In genomic region chr17:44455681-44456600, GRCm38 (mm10) we compare ENCODE assay signal across 9 mouse cellular contexts.
A peak's percentile ranks its signal among the peaks of the same experiment; 100 is the strongest.
DNase-seq lines count a peak whose midpoint lies in the region; ATAC-seq lines count a peak whose summit lies in the region.
"Had no signal": no experiment of that assay in that cellular context is flagged by ENCODE, and none has a peak within 500 bp of the region (broad histone marks: within the 10 kb centered on the region; RNA-seq: fewer than 3 reads in every experiment).

No protein-coding gene starts in this region.

- H3K4me2 ChIP-seq in intestine, embryonic 14.5 days (ENCODE audit: low read length): no peak overlapping the region

- no peak overlapping the region for H3K4me3 ChIP-seq in intestine, embryonic 14.5 days (ENCODE audit: low read depth, low read length)

- DNase-seq in T-cell, adult 2 months (ENCODE audit: low spot score): peak; percentile 36
- peak; percentile 81 to 84 for DNase-seq in cerebellum, postnatal 14 days
- peak; percentile 71 to 76 for DNase-seq in frontal cortex, postnatal 36 days (ENCODE audit: low spot score in 2 of 2)
- peak; percentile 80 for DNase-seq in intestine, embryonic 14.5 days (ENCODE audit: low spot score)
- DNase-seq in left cerebral cortex, adult 8-10 months (ENCODE audit: low spot score in 2 of 2): peak; percentile 9 to 47
- peak; percentile 65 for DNase-seq in mesoderm, embryonic 11.5 days (ENCODE audit: low read depth, low spot score)
- peak; percentile 69 for DNase-seq in right cerebral cortex, postnatal 4 days

- peak; percentile 70; the same call in 1 of the 2 replicates for ATAC-seq in intestine, embryonic 14.5 days (replicated peaks; ENCODE audit: low FRiP score, low TSS enrichment, low read depth)
- no peak for ATAC-seq in erythroid progenitor cell, adult 5-6 weeks (replicated peaks; ENCODE audit: low FRiP score, poor library complexity, severe bottlenecking)

- peaks cover 5% of the 10 kb centered on the region for H3K27me3 ChIP-seq in intestine, embryonic 14.5 days (replicated peaks; ENCODE audit: control insufficient read depth, insufficient read depth, low read length)

- no peak overlapping the region for H3K27ac ChIP-seq in intestine, embryonic 14.5 days (ENCODE audit: low read depth)
- H3K27ac ChIP-seq: macrophage had no signal

- no peaks in the 10 kb centered on the region for H3K9me3 ChIP-seq in intestine, embryonic 14.5 days (ENCODE audit: control insufficient read depth, low read length)

- WGBS in intestine, embryonic 14.5 days: 32% methylated on average over 12 of the region's 12 CpGs

- H3K9ac ChIP-seq in intestine, embryonic 14.5 days (ENCODE audit: low read length): no peak overlapping the region

- H3K36me3 ChIP-seq in intestine, embryonic 14.5 days (ENCODE audit: control insufficient read depth, insufficient read depth, low read length): no peaks in the 10 kb centered on the region

- H3K4me1 ChIP-seq in intestine, embryonic 14.5 days (replicated peaks; ENCODE audit: control insufficient read depth, insufficient read depth, low read length): no peaks in the 10 kb centered on the region

Comparison
In these comparisons a context has a peak if more than half of its experiments do, and no peak if none do; other contexts are left out.
1. DNase-seq: peak in every context shown above with its lines; median percentile 82 in cerebellum, postnatal 14 days; 80 in intestine, embryonic 14.5 days; 74 in frontal cortex, postnatal 36 days; 69 in right cerebral cortex, postnatal 4 days; 65 in mesoderm, embryonic 11.5 days; 36 in T-cell, adult 2 months; 28 in left cerebral cortex, adult 8-10 months.